Mouse (Mus musculus) limb, embryonic 13.5 days (tissue): Measurements from ENCODE around the gene Avpr1b. TPM values are rescaled to one million over a fixed set of nuclear protein-coding genes. Genes with fewer than 3 reads are reported as not detected.
"Not testable (repeated sequence)": the region's sequence is repeated elsewhere in the genome, so short reads cannot be mapped to it uniquely, and the experiment has no call there.

Experiments used
- ATAC-seq: fragments of 200-750 bp; cut with Nextera tagmentation; 2 replicates; pipeline ENCODE4 v1.8.0; 2017; ENCODE audit warnings: low read depth, moderate number of reproducible peaks, moderate TSS enrichment; ENCODE audit not compliant: low FRiP score
- H3K27ac ChIP-seq: fragments of 300-500 bp; sonication (generic); 2 replicates; pipeline ENCODE4 v1.5.1; 2015; ENCODE audit warnings: inconsistent platforms, mild to moderate bottlenecking, moderate library complexity
- H3K27me3 ChIP-seq: fragments of 300-500 bp; sonication (generic); 2 replicates; pipeline ENCODE4 v1.6.1; 2015; ENCODE audit warnings: mild to moderate bottlenecking, inconsistent platforms
- H3K36me3 ChIP-seq: fragments of 300-500 bp; sonication (generic); 2 replicates; pipeline ENCODE4 v1.6.1; 2015; ENCODE audit warnings: inconsistent platforms, mild to moderate bottlenecking, moderate library complexity
- H3K4me1 ChIP-seq: fragments of 300-500 bp; sonication (generic); 2 replicates; pipeline ENCODE4 v1.6.1; 2015; ENCODE audit warnings: inconsistent platforms
- H3K4me2 ChIP-seq: fragments of 300-500 bp; sonication (generic); replicated peaks from 2 replicates; pipeline ENCODE4 v1.6.1; 2015; ENCODE audit warnings: inconsistent platforms, mild to moderate bottlenecking, moderate library complexity
- H3K4me3 ChIP-seq: fragments of 300-500 bp; sonication (generic); 2 replicates; pipeline ENCODE4 v1.5.1; 2015; ENCODE audit warnings: moderate library complexity, mild to moderate bottlenecking, inconsistent platforms
- H3K9ac ChIP-seq: fragments of 300-500 bp; sonication (generic); 2 replicates; pipeline ENCODE4 v1.6.1; 2015; ENCODE audit warnings: mild to moderate bottlenecking, inconsistent platforms
- H3K9me3 ChIP-seq: fragments of 300-500 bp; sonication (generic); 2 replicates; pipeline ENCODE4 v1.6.1; 2016; ENCODE audit warnings: inconsistent platforms
- WGBS: fragments of 180-500 bp; shearing (Covaris S2); methylation state at CpG from one replicate; pipeline ENCODE4 v1.1.7; 2015; 5-methylcytosine and 5-hydroxymethylcytosine counted together
- polyA plus RNA-seq: library from polyadenylated mRNA; unstranded; fragments of >200 nt; fragmentation: Nextera tagmentation; extraction: Ambion mirVana; gene quantifications from 2 replicates; pipeline ENCODE4 v1.2.1, GENCODE M21; 2015

Gene Avpr1b
- polyA plus RNA-seq = not detected in 2 replicates

DNA sequence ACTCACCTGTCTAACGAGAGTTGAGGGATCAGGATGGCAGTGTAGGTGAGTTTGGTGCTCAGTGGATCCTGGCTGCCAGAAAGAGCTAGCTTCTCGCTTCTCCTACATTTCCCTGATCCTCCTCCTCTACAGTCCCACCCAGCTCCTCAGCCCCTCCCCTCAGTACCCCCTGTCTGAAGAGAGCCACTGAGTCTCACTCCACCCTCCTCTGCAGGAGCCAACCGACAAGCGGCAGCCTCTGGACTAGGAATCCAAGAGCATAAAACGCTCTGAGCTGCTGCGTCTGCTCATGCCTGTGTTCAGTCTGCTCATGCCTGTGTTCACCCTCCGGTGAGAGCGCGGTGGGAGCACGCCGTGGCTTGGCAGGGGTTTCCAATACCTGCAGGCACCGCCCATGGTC, at the start of gene Avpr1b:
Avpr1b (plus strand) TSS at position 335 of the 400 bp plus-strand sequence.
- Histone ChIP-seq H3K9ac (0 out of 2 replicates have a peak within 1 kb of the TSS, but pooled peaks have one; percentile 25), H3K9me3 (no peaks in the 10 kb centered on the region), H3K4me1 (no peaks in the 10 kb centered on the region; the same call in 1 of the 2 replicates), H3K36me3 (no peaks in the 10 kb centered on the region), H3K27ac (no peak within 1 kb of the TSS), H3K4me3 (peak within 1 kb of the TSS; percentile 7; the same call in 1 of the 2 replicates), H3K4me2 (peak within 1 kb of the TSS; percentile 44), H3K27me3 (peaks cover 18% of the 10 kb centered on the region)
- WGBS = 25% methylated on average over 12 of the region's 12 CpGs
- ATAC-seq = no peak

- Histone ChIP-seq H3K27me3 (no peaks in the 10 kb centered on the region), H3K36me3 (no peaks in the 10 kb centered on the region), H3K4me2 (no peak overlapping the region), H3K9ac (no peak overlapping the region), H3K4me1 (peaks cover 10% of the 10 kb centered on the region), H3K9me3 (no peaks in the 10 kb centered on the region), H3K27ac (no peak overlapping the region), H3K4me3 (no peak overlapping the region)
- 91% methylated on average over 2 of the region's 2 CpGs for WGBS
- ATAC-seq = no peak
Measured at GRCm38 (mm10) chr1:131551956-131552355, 47.1 kb upstream of the Avpr1b start.

DNA sequence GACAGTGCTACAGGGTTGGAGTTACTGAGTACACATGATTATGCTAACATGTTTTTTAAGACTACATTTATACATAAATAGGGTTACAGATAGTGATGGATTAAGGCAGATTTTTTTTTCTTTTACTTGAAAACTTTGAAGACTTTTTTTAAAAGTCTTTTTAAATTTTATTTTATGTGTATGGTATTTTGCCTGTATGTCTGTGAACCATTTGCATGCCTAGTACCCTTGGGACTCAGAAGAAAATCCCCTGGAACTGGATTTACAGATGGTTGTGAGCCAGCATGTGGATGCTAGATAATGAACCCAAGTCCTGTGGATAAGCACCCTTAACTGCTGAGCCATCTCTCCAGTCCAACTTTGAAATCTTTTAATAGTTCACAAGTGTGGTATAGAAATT, 45.6 kb upstream of the Avpr1b start:
- Histone ChIP-seq H3K27me3 (no peaks in the 10 kb centered on the region), H3K27ac (no peak overlapping the region), H3K36me3 (no peaks in the 10 kb centered on the region), H3K9ac (no peak overlapping the region), H3K4me2 (no peak overlapping the region), H3K4me1 (peaks cover 10% of the 10 kb centered on the region), H3K4me3 (no peak overlapping the region), H3K9me3 (no peaks in the 10 kb centered on the region)
- ATAC-seq = no peak

DNA sequence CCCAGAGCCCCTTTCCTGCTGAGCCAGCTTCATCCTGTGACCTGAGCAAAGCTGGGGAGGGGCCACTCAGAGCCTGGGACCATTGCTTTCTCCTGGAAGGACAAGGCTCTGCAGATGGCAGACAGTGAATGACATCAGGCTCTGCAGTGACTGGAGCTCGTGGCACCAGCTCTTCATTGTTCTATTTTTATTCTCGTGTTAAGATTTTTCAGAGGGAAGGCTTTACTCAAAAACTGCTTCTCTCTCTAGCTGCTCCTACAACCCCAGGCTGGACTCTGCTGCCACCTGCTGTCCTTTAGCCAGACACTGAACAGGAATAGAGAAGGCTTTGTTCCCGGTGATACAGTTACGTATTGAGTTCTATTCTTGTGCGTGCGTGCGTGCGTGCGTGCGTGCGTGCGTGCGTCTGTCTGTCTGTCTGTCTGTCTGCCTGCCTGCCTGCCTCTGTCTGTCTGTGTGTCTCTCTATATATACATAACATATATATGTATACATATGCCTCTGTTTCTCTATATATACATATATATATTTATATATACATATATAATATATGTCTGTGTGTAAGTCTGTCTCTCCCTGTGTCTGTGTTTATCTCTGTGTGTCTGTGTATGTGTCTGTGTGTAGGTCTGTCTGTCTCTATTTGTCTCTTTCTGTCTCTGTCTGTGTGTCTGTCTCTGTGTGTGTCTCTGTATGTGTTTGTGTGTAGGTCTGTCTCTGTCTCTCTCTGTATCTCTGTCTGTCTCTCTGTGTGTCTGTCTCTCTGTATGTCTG, 43.8 kb upstream of the Avpr1b start:
- no peak overlapping the region for H3K4me3 ChIP-seq

GRCm38 (mm10) chr1:131560500-131560899, 38.5 kb upstream of the Avpr1b start:
- ATAC-seq = no peak
- Histone ChIP-seq H3K4me1 (no peaks in the 10 kb centered on the region), H3K36me3 (no peaks in the 10 kb centered on the region), H3K27ac (no peak overlapping the region), H3K9me3 (no peaks in the 10 kb centered on the region), H3K27me3 (no peaks in the 10 kb centered on the region), H3K4me3 (no peak overlapping the region), H3K4me2 (no peak overlapping the region), H3K9ac (no peak overlapping the region)

More for the DNA sequence above, 43.8 kb upstream of the Avpr1b start:
- peak overlapping the region; percentile 36; the same call in 1 of the 2 replicates for H3K9ac ChIP-seq
- no peaks in the 10 kb centered on the region for H3K27me3 ChIP-seq
- H3K27ac ChIP-seq = 0 out of 2 replicates have a peak overlapping the region, but pooled peaks have one; percentile 8
- no peaks in the 10 kb centered on the region for H3K9me3 ChIP-seq
- H3K36me3 ChIP-seq = no peaks in the 10 kb centered on the region
- peak; percentile 91 for ATAC-seq
- 17% methylated on average over 13 of the region's 13 CpGs for WGBS
- peaks cover 4% of the 10 kb centered on the region; the same call in 1 of the 2 replicates for H3K4me1 ChIP-seq
- H3K4me2 ChIP-seq = peak overlapping the region; percentile 47

GRCm38 (mm10) chr1:131562081-131562480, 37.0 kb upstream of the Avpr1b start:
- ATAC-seq = no peak
- Histone ChIP-seq H3K4me3 (no peak overlapping the region), H3K4me1 (no peaks in the 10 kb centered on the region), H3K27me3 (no peaks in the 10 kb centered on the region), H3K9ac (no peak overlapping the region), H3K4me2 (no peak overlapping the region), H3K9me3 (no peaks in the 10 kb centered on the region), H3K36me3 (no peaks in the 10 kb centered on the region), H3K27ac (no peak overlapping the region)
- WGBS = 93% methylated on average over 2 of the region's 2 CpGs

DNA sequence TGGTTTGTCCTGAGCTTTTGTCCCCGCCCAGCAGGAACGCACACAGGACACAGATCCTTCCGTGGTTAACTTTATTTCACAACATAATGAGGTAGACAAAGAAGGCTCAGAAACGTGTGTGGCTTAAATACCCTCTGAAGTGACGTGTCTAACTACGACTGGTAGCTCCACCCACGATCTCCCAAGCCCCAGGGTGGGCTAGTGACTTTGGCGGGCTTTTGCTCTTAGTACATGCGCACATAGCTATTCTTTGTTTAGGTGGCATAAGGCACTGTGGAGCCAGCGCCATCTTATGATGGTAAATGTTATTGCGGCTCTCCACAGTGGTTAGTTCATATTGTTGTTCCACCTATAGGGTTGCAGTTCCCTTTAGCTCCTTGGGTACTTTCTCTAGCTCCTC, 33.0 kb upstream of the Avpr1b start:
- H3K36me3 ChIP-seq, H3K9me3 ChIP-seq, H3K27ac ChIP-seq, H3K9ac ChIP-seq, H3K4me3 ChIP-seq, H3K27me3 ChIP-seq, H3K4me1 ChIP-seq, ATAC-seq, H3K4me2 ChIP-seq: not testable (repeated sequence)
- WGBS = 43% methylated on average over 11 of the region's 11 CpGs

DNA sequence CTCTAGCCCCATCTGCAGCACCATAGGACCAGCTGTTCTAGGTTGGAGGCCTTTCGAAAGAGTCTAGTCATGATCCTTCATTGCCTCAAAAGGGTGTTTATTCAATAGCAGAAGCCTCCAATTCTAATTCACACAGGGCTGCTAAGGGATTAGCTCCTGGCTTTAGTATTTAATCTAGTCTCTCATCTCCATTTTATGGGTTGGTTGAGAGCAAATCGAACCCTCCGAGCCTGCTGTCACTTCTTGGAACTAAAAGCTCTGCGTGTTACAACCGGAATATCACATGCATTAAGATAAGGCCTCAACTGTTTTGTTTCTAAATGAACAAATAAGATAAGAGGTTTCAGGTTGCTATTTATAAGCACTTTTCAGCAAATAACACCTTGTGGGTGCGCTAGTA, 29.3 kb upstream of the Avpr1b start:
- no peak overlapping the region for H3K9ac ChIP-seq
- no peak overlapping the region for H3K4me3 ChIP-seq
- no peak overlapping the region for H3K27ac ChIP-seq
- no peaks in the 10 kb centered on the region for H3K9me3 ChIP-seq
- no peaks in the 10 kb centered on the region for H3K36me3 ChIP-seq
- no peaks in the 10 kb centered on the region for H3K4me1 ChIP-seq
- no peaks in the 10 kb centered on the region for H3K27me3 ChIP-seq
- no peak for ATAC-seq
- 85% methylated on average over 6 of the region's 6 CpGs for WGBS
- no peak overlapping the region for H3K4me2 ChIP-seq

- no peak overlapping the region for H3K4me2 ChIP-seq
- H3K9me3 ChIP-seq = no peaks in the 10 kb centered on the region
- H3K36me3 ChIP-seq = no peaks in the 10 kb centered on the region
- H3K27me3 ChIP-seq = no peaks in the 10 kb centered on the region
- no peaks in the 10 kb centered on the region for H3K4me1 ChIP-seq
- no peak overlapping the region for H3K4me3 ChIP-seq
- H3K9ac ChIP-seq = no peak overlapping the region
- WGBS = 89% methylated on average over 4 of the region's 4 CpGs
- no peak for ATAC-seq
- H3K27ac ChIP-seq = no peak overlapping the region
Measured at GRCm38 (mm10) chr1:131570391-131570790, 28.6 kb upstream of the Avpr1b start.

- H3K36me3 ChIP-seq = no peaks in the 10 kb centered on the region
- WGBS = 92% methylated on average over 14 of the region's 14 CpGs
- no peak overlapping the region for H3K9ac ChIP-seq
- H3K27ac ChIP-seq = no peak overlapping the region
- H3K4me1 ChIP-seq = no peaks in the 10 kb centered on the region
- H3K9me3 ChIP-seq = no peaks in the 10 kb centered on the region
- H3K27me3 ChIP-seq = no peaks in the 10 kb centered on the region
- no peak overlapping the region for H3K4me2 ChIP-seq
- no peak; the same call in 1 of the 2 replicates for ATAC-seq
- H3K4me3 ChIP-seq = no peak overlapping the region
Measured at GRCm38 (mm10) chr1:131573721-131574120, 25.3 kb upstream of the Avpr1b start.

DNA sequence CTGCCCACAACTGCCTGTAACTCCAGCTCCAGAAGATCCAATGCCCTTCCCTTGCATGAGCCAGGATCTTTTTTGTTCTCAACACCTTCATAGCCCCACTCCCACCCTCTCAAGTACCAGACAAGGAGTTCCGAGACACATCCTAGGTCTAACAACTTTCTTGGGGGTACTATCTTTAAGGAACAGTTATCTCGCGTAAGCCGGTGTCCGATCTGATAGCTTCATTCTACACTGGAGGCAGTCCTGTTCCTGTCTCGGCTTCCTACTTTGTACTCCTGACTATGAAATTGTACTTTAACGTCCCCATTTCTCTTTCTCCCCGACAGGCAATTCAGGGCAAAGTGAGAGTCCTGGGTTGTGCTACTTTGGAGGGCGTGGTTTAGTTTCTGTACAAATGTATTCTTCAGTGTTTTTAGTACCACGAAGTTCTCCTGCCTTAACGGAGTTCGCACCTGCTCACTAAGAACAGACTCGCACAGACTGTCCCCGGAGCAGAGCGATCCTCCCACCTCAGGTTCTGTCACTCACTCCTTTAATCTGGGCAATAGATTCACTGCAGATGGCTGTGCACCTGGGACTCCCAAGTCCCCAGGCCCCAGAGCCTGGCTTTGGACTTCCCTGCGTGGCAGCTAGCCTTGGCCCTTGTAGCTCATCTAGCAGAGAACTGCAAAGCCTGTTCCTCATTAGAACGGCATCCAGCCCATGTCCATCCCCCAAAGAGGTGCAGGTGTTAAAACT, 19.9 kb upstream of the Avpr1b start:
- WGBS = 59% methylated on average over 17 of the region's 17 CpGs
- no peaks in the 10 kb centered on the region for H3K27me3 ChIP-seq

DNA sequence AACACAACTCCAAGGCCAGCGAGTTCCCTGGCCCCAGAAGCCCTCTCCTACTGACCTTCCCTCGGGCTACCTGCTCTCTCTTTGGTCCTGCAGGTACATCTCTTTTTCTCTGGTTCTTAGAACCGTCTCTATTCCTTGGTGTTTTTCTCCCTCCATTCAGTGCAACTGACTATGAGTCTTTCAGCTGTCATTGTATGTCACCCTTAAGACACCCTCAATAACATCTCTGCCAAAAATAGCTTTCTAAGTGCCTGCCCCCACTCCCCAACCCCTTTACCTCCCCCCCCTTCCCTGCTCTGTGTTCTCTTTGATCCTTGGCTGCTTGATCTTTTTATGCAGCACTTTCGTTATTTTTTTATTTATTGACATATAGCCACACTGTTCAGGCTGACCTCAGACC, 18.6 kb upstream of the Avpr1b start:
- ATAC-seq = no peak
- WGBS = 41% methylated on average over 4 of the region's 4 CpGs
- H3K27me3 ChIP-seq = no peaks in the 10 kb centered on the region
- H3K36me3 ChIP-seq = no peaks in the 10 kb centered on the region
- no peak overlapping the region for H3K9ac ChIP-seq
- peaks cover 17% of the 10 kb centered on the region for H3K4me1 ChIP-seq
- no peak overlapping the region for H3K27ac ChIP-seq
- H3K9me3 ChIP-seq = no peaks in the 10 kb centered on the region
- no peak overlapping the region for H3K4me3 ChIP-seq
- H3K4me2 ChIP-seq = no peak overlapping the region

More for the DNA sequence above, 19.9 kb upstream of the Avpr1b start:
- peak; percentile 61; the same call in 1 of the 2 replicates for ATAC-seq
- Histone ChIP-seq H3K4me1 (peaks cover 17% of the 10 kb centered on the region), H3K4me2 (no peak overlapping the region), H3K9ac (no peak overlapping the region), H3K27ac (no peak overlapping the region), H3K4me3 (no peak overlapping the region), H3K36me3 (no peaks in the 10 kb centered on the region), H3K9me3 (no peaks in the 10 kb centered on the region)
